ENCODE assay signal across 7 mouse cellular contexts in the genomic region with DNA sequence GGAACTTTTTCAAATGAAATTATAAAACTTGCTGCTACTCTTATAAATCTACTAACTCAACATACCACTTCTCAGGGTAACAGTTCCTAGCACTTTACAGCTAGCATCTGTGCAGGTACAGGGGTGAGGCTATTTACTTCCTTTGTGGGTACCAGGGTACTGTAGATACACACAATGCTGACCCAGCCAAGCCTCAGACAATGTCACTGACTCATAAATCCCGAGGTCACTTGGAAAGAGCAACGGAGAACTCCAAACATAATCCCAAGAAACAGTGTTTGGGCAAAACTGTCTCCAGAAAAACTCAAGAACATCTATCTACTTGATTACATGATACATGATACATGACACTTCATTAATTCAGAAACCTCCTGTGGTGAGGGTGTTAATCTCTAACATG.
"Had no signal": no experiment of that assay in that cellular context is flagged by ENCODE, and none has a peak within 500 bp of the region (broad histone marks: within the 10 kb centered on the region; RNA-seq: fewer than 3 reads in every experiment).

No protein-coding gene starts in this region.

- DNase-seq: lung, adult 2 months; lung, postnatal 14 days; lung, postnatal 36 days; right cerebral cortex, postnatal 14 days; thymus, adult 2 months; thymus, postnatal 25 days; thymus, postnatal 4 days had no signal
